Mouse (Mus musculus) activated CD4-positive, CD25-positive, alpha-beta regulatory T cell, adult 4 months (primary cell): ENCODE measurements around the gene Irf2. TPM values are rescaled to one million over a fixed set of nuclear protein-coding genes. Genes with fewer than 3 reads are reported as not detected.

Experiments used
- ATAC-seq: one replicate; pipeline ENCODE4 v1.8.0; 2017
- polyA plus RNA-seq, 2 experiments: library from polyadenylated mRNA; unstranded; fragments of 100-300 nt; shearing (Covaris generic); gene quantifications; one replicate each; pipeline ENCODE4 v1.2.1; 2017

The Irf2 gene
- polyA plus RNA-seq, 2 experiments from 2014 or later, result 185 to 208 TPM

DNA sequence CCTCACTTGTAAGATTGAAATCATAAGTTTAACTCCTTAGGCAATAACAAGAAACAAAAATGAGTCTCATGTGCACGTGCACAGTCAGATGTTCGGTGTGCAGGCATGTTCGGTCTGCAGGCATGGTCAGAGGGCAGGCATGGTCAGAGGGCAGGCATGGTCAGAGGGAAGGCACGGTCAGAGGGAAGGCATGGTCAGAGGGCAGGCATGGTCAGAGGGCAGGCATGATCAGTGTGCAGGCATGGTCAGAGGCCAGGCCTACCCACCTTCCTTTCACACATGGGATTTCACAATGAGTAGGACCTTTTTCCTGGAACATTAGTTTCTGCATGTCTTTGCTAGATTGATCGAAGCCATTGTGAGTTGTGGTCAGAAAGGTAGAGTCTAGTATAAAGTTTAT, 65.2 kb downstream of the Irf2 start:
- no peak for ATAC-seq

DNA sequence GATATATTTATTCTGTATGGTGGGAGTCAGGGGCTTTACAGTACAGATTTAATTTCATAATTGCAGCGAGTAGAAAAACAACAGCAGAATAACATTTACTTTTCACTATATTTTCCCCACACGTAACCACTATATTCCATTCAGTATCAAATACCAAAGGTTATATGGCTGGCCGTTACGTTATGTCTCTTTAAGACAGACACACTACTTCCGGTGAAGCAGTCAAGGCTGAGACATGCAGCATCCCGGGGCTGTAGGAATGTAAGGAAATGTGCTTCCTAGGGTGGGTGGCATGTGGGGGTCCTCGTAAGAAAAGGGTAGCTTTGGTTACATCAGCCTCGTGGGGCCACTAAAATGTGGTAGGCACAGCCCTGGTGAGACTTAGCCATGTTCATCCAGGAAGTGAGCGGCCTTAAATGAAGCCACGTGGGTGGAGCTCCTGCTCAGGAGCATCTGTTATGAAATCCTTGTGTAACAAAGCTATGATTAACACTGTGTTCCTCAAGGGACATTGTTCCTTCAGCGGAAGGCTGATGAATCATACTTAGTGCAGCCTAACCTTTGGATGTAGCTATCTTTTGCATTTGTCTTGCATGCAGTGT, 71.6 kb downstream of the Irf2 start:
- ATAC-seq, result no peak

DNA sequence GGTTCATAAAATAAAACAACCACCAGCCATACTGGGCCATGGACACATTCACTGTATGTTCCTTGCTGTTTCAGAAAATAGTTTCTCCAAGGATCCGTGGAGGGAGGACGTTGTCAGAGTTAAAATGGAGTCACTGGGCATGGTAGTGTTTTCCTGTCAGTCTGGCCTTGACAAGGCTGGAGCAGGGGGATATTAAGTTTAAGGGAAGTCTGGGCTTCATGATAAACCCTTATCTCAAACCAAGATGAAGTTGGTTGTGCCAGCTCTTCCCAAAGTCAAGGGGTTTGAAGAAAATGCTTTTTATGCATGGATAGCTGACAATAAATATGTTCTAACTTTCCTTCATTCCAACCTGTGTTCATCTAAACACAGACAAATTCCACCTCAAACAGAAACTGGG, 72.4 kb downstream of the Irf2 start:
- no peak for ATAC-seq

DNA sequence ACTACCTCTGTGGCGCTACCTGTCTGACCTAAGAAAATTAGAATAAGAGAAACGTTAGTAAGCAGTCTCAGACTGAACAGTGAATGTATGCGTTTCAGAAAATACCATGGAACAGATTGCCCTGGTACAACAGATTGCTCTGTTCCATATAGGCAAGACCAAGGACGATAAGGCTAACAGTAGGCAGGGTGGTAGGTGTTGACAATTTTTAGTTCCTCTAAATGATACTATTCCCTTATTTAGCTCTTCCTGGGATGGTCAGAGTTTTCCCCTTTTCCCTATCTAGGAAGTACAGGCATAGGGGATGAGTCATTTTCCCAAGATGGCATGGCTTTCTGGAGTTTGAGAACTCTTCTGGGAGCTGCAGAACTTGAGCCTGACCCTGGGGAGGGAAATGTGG, 73.4 kb downstream of the Irf2 start:
- ATAC-seq, result no peak

DNA sequence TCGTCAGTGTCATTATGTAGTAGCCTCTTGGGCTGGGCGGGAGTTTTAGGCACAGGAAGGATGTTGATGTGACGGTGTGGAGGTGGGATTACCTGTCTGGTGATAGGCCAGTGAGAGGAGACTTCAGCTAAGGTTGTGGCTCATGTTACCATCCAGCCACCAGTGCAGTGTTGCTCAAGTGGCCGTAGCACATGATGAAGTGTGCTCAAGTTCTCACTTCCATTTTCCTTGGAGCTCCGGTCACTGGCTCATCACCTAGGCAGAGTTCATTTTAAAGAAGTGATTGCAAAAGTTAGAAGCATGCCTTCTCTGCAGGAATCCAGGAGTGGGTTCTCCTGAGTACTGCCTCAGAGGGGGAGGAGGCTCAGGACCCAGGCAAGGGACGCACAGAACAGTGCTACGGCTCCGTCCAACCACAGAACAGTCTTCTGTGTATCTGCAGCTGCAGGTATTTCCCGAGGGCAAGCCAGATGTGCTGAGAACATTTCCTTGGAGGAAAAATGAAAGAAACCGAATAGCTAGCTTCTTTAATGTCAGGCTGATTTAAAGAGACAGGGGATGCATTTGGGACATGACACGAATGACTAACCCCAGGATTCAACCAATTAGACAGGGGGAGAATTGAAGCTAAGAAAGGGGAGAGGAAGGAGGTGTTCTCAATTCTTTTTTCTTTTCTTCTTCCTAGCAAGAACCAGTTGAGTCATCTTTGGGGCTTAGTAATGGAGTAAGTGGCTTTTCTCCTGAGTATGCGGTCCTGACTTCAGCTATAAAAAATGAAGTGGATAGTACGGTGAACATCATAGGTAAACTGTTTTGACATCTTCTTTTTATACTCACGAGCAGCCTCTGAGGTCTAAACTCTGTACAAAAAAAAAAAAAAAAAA, 78.8 kb downstream of the Irf2 start:
- ATAC-seq, result no peak

DNA sequence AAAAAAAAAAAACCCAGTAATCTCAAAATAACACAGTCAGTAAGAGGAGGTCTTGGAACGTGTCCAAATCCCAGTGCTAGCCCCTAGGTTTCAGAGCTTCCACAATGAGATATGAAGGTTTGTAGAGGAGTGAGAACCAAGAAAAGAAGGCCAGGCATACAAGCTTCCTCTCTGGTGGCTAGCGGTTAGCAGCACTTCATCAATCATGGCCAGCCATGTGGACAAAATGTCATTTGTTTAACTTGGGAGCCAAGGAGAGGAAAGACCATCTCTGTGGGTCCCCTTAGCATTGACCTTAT, 79.4 kb downstream of the Irf2 start:
- ATAC-seq, result no peak

DNA sequence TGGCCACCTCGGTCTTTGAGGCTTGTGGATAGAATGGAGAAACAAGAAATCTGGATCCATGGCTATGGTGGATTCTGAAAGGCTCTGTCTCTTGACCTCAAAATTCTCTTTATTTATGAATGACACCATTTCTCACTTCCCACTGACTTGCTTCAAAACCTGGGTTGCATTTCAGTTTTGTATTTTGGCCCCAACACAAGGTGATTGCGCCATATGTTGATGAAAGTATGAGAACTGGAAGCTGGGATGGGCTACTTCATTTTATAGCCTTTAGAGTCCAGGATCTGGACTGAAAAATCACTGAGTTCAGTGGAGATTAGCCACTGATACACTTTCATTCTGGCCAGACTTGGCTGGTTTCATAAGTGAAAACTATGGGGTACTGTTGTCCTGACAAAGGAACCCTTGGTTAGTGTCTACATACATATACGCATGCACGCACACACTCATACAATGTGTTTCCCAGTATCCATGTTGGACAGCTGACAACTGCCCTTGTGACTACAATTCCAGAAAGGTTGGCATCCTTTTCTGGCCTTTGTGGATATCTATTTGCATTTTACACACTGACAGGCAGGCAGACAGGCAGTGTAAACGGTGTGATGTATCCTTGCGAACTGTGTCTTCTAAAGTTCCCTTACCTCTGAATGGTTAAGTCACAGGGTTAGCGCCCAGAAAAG, 89.3 kb downstream of the Irf2 start:
- ATAC-seq, result no peak

DNA sequence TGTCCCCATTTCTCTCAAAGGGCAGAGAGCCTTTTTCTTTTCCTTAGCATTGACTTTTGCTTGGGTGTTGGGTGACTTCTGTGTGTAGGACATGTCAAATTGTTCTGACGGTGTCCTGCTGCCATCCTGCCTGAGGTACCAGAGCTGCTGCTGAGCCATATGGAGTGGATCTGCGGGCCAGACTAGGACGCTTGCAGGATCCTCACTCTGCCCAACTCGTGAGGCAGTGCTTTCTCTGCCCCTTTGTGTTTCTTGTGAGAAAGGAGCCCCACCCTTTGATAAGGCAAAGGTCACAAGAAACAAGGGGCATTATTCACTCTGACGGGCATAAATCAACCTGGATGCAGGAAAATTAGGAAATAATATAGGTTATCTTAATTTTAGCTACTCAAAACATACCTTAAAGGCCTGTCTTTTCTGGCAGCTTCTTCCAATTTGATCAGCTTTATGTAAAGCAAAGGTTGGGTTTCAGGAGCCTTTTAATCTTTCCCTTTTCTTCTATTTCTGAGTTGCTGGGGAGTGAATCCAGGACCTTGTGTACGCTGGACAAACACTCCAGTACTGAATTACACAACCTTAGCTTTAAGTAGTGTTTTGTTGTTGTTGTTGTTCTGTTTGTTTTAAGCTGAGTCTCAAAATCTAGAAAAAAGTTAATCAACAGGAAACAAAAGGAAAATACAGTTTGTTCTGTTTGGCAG, 90.0 kb downstream of the Irf2 start:
- no peak for ATAC-seq

DNA sequence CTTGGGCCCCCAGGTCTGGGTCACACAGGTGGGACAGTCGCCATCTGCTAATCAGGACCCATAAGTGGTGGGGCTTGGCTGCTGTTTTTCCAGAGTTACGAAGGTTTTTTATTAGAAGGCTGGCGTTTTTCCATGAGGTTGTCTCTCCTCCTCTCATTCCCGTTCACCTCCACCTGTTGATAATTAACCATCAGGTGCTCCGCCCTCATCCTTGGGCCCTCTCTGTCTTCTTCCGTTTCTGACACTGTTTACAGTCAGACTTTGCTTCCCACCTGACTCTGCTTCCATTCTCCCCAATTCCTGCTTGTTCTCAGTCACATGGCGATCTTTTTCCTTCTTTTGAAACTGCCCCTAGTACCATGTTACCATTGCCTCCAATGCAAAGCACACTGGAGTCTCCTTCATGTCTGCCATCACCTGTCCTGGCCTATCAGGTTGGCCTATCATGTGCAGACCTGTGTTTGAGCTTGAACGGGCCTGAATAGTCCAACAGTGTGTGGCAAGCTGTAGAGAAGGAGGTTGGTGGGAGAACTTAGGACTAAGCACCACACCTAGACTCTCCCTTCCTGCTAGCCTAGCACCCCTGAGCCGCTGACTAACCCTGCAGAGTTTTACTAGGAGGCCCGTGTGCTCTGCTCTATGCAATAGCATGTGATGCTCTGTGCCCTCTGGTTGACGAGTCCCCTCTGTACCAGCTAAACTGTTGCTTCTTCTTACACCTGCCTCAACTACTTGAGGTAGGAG, 90.8 kb downstream of the Irf2 start:
- no peak for ATAC-seq

DNA sequence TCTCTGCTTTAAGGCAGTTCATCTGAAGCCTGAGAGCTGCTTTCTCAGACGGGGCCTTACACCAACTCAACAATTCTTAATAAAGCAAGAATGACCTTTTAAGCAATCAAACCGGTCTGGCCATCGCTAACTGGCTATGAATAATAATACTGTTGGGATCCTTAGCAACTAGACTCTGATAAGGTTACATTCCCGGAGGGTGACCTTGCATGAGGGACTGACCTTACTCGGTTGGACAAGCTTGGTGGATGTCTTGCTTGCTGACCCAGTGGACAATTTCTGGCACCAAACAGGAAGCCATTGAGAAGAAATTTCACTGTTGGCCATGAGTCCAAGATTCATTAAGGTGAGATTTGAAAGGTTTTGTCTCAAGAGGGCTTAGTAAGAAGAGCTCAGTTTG, 92.4 kb downstream of the Irf2 start:
- no peak for ATAC-seq

DNA sequence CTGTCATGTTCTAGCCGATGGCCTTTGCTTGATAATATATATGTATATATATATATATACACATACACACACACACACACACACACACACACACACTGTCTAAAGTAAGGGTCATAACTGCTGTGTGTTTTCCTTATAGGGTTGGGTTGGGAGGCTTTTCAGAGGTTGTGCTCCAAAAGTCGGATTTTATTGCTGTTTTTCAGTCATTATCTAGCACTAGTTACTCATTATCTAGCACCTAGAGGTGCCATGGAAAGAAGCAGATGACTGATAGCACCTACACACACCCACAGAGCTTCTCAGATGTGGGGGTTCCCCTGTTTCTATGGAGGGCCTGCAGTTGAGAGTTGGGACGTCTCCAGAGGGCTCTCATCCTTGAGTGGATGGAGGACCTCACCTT, 92.9 kb downstream of the Irf2 start:
- peak; percentile 30 for ATAC-seq

DNA sequence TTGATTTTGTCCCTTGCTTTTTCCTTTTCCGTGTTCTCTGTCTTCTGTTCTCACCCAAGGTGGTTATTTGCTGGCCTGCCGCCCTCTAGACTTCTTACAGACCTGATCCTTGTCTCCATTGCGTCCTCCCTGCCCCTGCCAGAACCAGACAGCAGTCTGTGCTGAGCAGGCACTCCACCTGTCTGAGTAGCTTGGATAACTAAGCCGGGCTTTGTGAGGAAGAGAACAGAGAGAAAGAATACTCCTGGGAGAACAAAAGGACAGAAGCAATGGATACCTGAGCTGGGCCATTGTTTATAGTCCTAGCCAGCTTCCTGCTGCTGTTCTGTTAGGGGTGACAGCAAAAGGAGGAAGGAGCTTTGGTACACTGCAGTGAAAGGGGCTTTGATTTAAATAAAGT, 94.2 kb downstream of the Irf2 start:
- no peak for ATAC-seq

DNA sequence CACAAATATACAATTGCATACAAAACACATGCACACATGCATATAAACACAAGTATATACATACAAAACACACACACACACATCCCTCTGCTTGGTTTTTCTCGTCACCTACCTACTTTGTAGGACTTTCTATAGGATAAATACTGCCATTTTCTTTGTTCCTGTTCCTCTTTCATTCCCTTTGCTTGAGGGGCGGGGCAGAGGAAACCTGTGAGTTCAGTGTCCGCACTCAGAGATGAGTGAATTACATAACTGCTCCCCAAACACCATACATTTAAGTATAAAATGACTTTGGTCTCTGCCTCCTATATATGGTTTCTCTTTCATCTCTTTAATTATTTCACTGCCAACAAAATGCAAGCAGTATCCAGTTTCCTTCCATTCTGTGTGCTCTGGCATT, 94.9 kb downstream of the Irf2 start:
- no peak for ATAC-seq

DNA sequence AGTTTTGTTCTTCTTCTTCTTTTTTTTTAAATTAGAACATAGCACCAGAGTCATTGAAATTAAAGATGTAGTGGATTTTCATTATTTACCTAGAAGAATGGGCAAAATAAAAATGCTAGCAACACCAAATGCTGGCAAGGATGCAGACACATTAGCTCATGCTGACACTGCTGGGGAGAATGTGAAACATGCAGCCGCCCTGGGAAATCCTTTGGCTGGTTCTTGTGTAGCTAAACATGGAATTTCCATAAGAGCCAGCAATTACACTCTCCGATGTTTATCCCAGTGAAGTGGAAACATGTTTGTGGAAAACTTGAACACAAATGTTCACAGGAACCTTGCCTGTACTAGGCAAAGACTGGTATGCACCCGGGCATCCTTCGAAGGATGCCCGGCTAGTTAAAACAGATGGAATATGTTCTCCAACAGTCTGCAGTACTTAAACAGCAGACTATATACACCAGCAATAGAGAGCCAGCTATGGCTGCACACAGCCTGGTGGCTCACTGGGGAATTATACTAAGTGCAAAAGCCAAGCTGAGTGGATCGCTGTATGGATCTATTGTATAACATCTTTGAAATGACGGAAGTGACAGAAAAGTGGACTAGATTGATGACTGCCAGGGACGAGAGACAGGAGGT, 96.6 kb downstream of the Irf2 start:
- no peak for ATAC-seq

DNA sequence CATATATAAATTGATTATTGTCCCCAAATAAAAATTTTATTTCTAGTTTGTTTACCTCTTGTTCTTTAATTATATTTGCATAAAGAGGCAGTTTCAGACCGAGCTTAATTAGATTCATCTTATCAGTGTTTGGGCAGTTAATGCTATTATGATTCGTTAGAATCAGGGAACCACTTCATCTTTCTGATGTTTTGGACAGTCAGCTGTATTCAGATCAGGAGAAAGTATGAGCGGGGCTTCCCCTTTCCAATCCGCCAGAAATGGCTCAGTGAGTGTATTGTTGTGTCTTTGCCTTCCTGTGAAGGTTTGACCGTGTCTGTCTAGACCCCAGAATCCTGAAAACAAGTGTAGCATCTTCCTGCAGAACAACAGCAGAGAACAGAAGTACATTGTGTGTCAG, 97.4 kb downstream of the Irf2 start:
- ATAC-seq, result no peak

DNA sequence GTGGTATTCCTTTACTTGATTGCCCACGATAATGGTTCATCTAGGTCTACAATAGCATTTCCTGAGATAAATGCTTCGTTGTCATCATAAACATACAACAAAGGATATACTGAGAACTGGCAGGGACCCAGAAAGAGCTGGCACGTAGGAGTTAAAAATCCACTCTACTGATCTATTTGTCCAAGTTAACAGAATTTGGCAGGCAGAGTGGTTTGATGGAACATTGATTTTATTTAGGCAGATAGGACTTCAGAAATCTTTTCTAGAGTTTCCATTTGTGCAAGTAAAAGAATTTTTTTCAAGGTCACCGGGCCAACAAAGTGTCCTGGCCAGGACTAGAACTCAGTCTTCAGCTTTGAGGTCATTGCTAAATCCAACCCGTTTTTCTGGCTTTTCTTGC, 98.5 kb downstream of the Irf2 start:
- ATAC-seq, result no peak

DNA sequence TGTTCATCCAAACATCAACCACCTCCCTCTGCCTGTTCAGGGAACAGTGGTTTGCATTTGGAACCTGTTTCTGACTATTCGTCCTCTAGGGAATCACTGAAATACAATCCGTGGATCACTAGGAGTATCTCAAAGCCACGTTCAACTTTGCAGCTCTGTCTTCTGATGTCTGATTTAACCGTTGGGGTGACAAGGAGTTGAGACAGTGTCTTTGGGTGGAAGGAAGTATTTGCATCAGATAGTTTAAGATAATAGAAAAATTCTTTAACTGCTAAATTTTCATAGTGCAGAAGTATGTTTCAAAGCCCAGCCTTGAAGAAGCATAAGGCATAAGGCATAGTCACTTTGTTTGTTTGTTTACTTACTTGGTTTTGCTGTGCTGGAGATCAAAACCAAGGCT, 100.9 kb downstream of the Irf2 start:
- no peak for ATAC-seq

DNA sequence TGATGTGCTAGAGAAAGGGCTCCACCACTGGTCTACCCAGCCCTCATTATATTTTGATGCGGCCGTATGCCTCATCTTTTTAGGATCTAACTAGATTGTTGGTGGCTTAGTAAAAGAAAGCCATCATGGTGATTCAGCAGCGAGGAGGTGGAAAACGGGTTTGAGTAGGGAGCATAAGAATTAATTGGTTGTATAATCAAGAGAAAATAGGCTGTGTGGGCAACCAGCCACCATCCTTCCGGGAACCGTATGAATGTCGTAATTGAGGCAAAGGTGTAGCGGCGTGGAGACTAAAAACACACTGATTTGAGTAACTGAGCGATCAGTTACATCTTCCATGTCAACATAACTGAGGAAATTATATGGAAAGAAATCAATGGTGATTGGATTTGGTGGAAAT, 101.3 kb downstream of the Irf2 start:
- no peak for ATAC-seq

DNA sequence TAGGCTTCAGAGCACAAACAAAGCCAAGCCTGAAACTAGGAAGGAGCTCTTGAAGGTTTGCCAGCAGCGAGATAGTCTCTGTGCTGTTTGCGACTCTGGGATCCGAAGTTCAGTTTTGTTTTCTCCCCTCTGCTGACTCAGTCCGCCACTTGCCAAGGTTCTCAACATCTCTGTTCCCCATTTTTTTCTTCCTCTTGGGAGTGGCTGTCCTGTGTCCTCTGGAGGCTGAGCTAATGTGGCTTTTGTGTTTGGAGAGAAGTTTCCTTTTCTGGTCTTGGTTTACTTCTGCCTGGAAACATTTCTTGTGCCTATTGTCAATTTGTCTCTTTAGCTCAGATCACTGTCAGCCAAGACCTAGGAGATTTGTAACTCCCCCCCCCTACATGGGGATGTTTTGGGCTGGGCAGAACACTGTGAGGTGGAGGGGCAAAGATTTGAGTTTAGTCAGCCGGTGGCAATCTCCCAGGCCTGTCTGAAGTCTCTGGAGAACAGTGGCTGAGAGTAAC, 103.2 kb downstream of the Irf2 start:
- no peak for ATAC-seq

DNA sequence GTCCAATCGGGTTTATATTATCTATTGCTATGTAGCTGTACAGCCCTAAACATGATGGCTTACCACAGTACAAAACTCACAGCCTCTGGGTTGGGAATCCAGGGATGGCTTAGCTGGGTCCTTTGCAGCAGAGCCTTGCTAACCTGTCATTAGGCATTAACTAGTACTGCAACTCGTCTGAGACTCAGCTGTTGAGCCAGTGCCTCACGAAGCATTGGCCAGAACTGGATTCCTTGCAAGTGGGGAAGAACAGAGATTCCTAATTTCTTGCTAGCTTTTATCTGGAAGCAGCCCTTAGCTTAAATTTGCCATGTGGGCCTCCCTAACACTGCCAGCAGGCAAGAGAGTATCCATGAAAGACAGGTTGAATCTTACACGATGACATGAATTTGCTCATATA, 104.3 kb downstream of the Irf2 start:
- ATAC-seq, result no peak

DNA sequence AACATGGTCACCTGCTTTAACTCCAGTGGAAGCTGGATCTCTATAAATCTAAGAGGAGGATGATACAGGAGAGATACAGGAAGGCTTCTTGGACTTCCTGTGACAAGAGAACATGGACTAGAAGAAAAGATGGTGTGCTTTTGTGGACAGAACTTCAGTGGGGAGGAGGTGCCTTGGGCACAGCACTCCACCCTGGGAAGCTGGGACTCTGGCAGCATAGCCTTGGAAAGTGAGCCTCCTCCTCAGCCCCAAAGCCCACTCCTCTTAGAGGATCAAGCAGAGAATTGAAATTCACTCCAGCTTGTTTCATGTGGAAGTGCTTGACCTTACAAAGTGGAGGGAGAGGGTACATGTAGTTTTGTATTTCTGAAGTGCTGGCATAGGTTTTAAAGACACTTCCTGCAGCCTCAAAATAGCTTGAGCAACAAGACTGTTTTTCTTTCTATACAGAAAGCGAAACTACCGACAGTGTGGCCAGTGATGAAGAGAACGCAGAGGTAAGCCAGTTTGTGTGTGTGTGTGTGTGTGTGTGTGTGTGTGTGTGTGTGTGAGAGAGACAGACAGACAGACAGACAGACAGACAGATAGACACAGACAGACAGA, 104.9 kb downstream of the Irf2 start:
- peak; percentile 80 for ATAC-seq
